Mouse (Mus musculus): ENCODE results near the gene Olfr1367.

GRCm38 (mm10) chr13:21313903-21314302, 32.8 kb upstream of the Olfr1367 start:
- TF ChIP-seq POLR2A (IDR thresholded peaks at IDR 0.05; ENCODE audit: insufficient read depth, low read depth, low read length) = no peak
- no peak for TF ChIP-seq CTCF (IDR thresholded peaks at IDR 0.05; ENCODE audit: insufficient read depth, low read depth, low read length)
